Mouse (Mus musculus): ENCODE data around the gene Crnkl1. TPM values are rescaled to one million over a fixed set of nuclear protein-coding genes. Genes with fewer than 3 reads are reported as not detected.

Crnkl1 gene
- polyA plus RNA-seq, 1 experiment from 2014 or later, result 15.3 TPM

DNA sequence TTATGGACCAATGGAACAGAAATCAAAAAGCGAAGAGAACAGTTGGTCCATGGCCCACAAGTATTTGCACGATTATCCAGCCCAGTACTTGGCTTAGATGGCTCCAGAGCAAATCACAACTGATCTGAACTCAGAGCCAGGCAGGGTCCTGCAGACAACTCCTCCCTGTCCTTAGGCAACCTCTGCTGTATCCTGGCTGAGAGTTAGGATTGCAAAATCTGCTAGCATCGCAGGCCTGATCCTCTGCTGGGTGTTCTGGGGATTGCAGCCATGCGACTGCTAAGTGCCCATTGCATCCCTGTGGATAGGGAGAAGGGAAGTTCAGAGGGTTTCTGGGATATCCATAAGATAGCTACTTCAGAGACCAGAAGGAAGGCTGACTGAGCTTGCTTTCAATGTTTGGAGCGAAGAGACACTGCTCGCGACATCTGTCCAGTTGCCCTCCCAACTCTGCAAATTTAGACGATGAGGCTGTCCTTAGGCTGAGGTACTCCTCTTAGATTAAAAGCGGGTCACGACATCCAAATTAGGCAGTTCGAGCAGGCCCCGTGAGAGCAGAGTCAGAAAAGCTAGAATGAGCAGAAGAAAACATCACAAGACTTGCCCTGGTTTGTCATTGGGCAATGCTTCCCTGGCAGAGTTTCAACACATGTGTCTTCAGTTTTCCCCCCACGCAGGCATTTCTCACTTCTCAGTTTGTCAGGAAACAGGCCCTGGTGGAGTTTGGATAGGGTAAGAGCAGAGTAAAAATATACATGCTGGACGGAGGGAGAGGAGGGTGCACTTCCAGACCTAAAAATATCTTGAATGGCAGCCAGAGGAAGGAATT, 46.7 kb downstream of the Crnkl1 start:
- Histone ChIP-seq H3K36me3 (peaks cover 40% of the 10 kb centered on the region), H3K4me1 (peaks cover 59% of the 10 kb centered on the region), H3K27me3 (replicated peaks) (no peaks in the 10 kb centered on the region), H3K9ac (peak overlapping the region; percentile 45), H3K4me3 (no peak overlapping the region), H3K27ac (replicated peaks) (peak overlapping the region; percentile 96), H3K9me3 (no peaks in the 10 kb centered on the region), H3K4me2 (peak overlapping the region; percentile 54)
- 20% methylated on average over 14 of the region's 14 CpGs for WGBS
- ATAC-seq (ENCODE audit: extremely low read depth, insufficient number of reproducible peaks, low FRiP score, low TSS enrichment), result peak; percentile 61; the same call in 1 of the 2 replicates

DNA sequence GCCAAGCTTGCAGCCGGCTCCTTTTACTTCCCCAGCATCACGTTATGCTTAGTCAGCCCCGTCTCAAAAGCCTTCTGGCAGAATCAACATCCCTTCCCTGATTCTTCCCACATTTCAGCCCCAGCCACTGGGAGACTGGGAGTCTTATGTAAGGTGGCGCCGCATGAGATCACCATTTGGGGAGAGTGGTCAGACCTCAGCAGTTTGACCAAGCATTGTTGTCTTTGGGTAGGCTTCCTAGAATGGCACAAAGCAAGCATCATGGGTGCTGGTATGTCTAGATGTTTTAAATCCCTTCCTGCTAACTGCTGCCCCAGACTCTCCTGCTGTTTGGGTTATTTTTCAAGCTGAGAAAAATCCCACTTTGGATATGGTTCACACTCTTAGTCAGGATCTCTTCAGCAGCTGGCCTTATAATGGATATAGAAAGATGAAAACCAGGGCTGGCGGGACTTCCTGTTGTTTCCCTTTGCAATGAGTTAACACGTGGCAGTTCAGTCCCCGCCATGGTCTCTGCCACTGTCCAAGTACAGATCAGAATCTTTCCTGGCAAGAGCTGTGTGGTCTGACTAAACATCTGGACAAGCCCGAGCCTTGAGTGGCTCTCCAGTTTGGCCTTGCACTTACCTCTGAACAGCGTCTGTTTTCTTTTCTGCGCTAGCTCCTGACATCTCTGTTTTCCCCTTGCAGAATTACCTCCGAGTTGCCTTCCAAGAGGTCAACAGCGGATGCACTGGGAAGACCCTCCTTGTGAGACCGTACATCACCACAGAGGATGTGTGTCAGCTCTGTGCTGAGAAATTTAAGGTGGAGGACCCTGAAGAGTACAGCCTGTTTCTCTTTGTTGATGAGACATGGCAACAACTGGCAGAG, 49.7 kb downstream of the Crnkl1 start:
- H3K36me3 ChIP-seq, result peaks cover 52% of the 10 kb centered on the region
- no peak overlapping the region for H3K9ac ChIP-seq
- H3K9me3 ChIP-seq, result no peaks in the 10 kb centered on the region
- H3K4me3 ChIP-seq, result no peak overlapping the region
- peaks cover 62% of the 10 kb centered on the region for H3K4me1 ChIP-seq
- H3K27ac ChIP-seq (replicated peaks), result peak overlapping the region; percentile 85
- H3K4me2 ChIP-seq, result no peak overlapping the region
- 51% methylated on average over 14 of the region's 14 CpGs for WGBS
- H3K27me3 ChIP-seq (replicated peaks), result no peaks in the 10 kb centered on the region
- no peak for ATAC-seq (ENCODE audit: extremely low read depth, insufficient number of reproducible peaks, low FRiP score, low TSS enrichment)

GRCm38 (mm10) chr2:145884036-145884912, 50.5 kb downstream of the Crnkl1 start:
- 31% methylated on average over 17 of the region's 17 CpGs for WGBS
- no peak for ATAC-seq (ENCODE audit: extremely low read depth, insufficient number of reproducible peaks, low FRiP score, low TSS enrichment)
- Histone ChIP-seq H3K4me3 (no peak overlapping the region), H3K27ac (replicated peaks) (peak overlapping the region; percentile 85), H3K9ac (peak overlapping the region; percentile 60), H3K4me1 (peaks cover 58% of the 10 kb centered on the region), H3K4me2 (no peak overlapping the region), H3K27me3 (replicated peaks) (no peaks in the 10 kb centered on the region), H3K9me3 (no peaks in the 10 kb centered on the region), H3K36me3 (peaks cover 61% of the 10 kb centered on the region)

DNA sequence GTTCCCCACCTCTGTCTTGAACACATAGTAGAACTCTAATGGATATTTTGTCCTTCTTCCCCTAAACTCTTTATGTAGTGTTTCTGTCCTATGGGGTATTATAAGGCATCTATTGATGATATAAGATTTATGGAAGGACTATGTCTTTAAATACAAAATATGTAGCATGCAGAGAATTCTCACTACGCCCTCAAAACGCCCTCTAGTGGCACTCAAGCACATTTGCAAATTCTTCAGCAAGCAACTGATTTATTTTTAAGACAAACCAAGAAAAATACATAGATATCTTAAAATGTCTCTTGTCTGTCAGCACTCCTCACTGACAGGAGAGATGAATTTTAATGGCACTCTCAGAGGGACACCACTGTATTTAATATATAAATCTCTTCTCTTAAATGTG, 52.4 kb downstream of the Crnkl1 start:
- no peaks in the 10 kb centered on the region for H3K27me3 ChIP-seq (replicated peaks)
- no peak for ATAC-seq (ENCODE audit: extremely low read depth, insufficient number of reproducible peaks, low FRiP score, low TSS enrichment)
- H3K4me2 ChIP-seq, result no peak overlapping the region
- H3K9ac ChIP-seq, result no peak overlapping the region
- no peak overlapping the region; the same call in 1 of the 2 replicates for H3K27ac ChIP-seq (replicated peaks)
- H3K4me3 ChIP-seq, result no peak overlapping the region
- peaks cover 39% of the 10 kb centered on the region for H3K4me1 ChIP-seq
- WGBS, result 21% methylated on average over 2 of the region's 2 CpGs
- peaks cover 77% of the 10 kb centered on the region for H3K36me3 ChIP-seq
- H3K9me3 ChIP-seq, result no peaks in the 10 kb centered on the region

DNA sequence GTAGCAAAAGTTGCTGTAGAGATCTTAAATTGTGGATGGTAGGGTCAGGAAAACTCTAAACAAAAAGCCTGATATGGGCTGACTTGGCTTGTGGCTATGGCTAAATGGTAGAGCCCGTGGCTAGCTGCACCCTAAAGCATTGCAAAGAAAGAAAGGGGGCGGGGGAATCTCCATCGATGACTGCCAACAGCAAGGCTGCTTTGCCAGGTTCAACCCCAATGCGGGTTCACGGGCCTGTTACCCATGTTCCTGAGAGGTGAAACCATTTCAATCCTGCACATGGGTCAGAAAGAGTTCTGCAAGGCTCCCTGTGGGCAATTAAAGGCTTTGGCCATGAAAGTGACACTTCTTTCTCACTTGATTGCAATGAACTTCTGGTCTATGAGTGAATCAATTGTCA, 52.9 kb downstream of the Crnkl1 start:
- H3K9me3 ChIP-seq, result no peaks in the 10 kb centered on the region
- H3K9ac ChIP-seq, result no peak overlapping the region
- 0 out of 2 replicates have a peak overlapping the region, but pooled peaks have one; percentile 61 for H3K27ac ChIP-seq (replicated peaks)
- ATAC-seq (ENCODE audit: extremely low read depth, insufficient number of reproducible peaks, low FRiP score, low TSS enrichment), result no peak
- WGBS, result 81% methylated on average over 5 of the region's 5 CpGs
- H3K36me3 ChIP-seq, result peaks cover 77% of the 10 kb centered on the region
- no peak overlapping the region for H3K4me3 ChIP-seq
- no peaks in the 10 kb centered on the region for H3K27me3 ChIP-seq (replicated peaks)
- peaks cover 35% of the 10 kb centered on the region for H3K4me1 ChIP-seq
- H3K4me2 ChIP-seq, result no peak overlapping the region

DNA sequence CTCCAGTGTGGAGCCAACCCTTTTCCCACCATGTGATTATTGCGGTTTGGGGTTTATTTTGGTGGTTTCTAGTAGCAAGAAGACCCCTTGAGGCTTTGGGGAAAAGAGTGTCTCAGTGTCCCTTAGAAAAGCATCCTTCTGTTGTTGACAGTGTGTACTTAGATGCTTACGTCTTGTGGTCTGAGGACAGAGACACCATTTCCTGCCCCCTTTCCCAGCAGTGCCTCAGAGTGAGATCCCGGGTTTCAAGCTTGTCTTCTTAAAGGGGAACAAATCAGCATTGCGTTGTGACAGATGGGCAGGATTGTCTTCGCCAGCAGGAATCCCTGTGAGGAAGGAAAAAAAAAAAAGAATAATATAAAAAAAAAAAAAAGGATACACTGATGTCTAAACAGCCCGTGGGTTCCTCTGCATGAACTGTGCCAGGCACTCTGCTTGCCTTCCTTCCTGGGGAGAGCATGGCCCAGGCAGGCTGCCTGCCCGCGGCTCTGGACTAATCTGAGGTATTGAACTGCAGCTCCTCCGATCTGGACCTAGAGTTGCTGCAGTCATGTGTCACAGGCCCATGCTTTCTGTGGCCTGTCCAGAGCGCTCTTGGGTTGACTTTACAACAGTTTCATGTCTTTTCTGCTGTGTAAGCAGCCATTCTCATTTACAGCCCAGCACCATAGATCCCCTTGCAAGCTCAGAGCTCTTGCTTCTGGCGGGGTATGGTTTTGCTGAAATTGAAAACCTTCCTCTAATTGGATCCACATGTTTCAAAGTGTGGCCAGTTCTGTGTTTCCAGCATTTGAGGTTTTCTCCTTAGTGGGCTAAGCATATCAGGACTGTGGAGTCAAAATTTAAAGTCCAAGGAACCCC, 53.7 kb downstream of the Crnkl1 start:
- Histone ChIP-seq H3K27ac (replicated peaks) (peak overlapping the region; percentile 61), H3K9ac (no peak overlapping the region), H3K4me1 (peaks cover 35% of the 10 kb centered on the region), H3K36me3 (peaks cover 78% of the 10 kb centered on the region), H3K4me2 (no peak overlapping the region), H3K9me3 (no peaks in the 10 kb centered on the region), H3K4me3 (no peak overlapping the region), H3K27me3 (replicated peaks) (no peaks in the 10 kb centered on the region)
- 67% methylated on average over 11 of the region's 11 CpGs for WGBS
- ATAC-seq (ENCODE audit: extremely low read depth, insufficient number of reproducible peaks, low FRiP score, low TSS enrichment), result no peak

DNA sequence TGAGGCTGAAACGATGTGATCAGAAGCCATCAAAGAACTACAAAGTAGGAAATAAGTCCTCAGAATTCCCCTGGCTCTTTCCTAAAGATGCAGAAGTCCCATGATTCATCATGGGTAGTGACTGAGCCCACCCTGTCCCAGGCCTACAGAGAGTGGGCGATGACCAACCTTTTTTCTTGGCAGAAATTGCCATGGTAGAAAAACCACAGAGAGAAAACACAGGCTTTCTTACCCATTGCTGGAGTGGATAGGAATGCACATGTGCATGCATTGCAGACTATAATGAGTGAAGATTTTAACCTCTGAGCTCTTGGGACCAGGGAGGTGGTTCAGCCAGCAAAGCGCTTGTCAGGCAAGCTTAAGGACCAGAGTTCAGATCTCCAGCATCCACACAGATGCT, 57.6 kb downstream of the Crnkl1 start:
- 85% methylated on average over 3 of the region's 3 CpGs for WGBS
- Histone ChIP-seq H3K4me1 (peaks cover 20% of the 10 kb centered on the region), H3K27ac (replicated peaks) (no peak overlapping the region), H3K9me3 (no peaks in the 10 kb centered on the region), H3K27me3 (replicated peaks) (no peaks in the 10 kb centered on the region), H3K9ac (no peak overlapping the region), H3K4me3 (no peak overlapping the region), H3K4me2 (no peak overlapping the region), H3K36me3 (peaks cover 53% of the 10 kb centered on the region)
- ATAC-seq (ENCODE audit: extremely low read depth, insufficient number of reproducible peaks, low FRiP score, low TSS enrichment), result no peak

DNA sequence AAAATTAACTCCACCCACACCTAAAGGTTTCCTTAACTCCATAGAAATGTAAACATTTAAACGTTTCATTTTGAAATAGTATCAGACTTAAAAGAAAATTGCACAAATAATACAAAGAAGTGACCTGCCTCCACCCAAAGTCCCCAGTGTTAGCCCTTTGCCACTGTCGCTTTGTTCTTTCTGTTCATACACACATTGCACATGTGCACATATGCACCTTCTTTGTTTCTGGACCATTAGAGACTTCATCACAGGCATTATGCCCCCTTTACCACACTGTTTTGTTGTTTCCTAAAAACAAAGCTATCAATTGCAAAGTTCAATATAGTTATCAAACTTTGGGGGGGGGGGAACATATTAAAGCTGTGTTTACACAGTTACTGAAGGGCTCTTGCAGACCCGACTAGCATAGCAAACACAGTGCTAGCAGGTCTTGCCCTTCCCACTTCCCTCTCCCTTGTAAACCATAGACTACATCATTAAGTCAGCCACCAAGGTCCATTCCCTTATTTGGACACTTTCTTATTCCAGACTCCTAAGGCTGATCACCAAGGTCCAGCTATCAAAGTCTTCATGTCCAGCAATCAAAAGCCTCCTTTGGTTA, 59.8 kb downstream of the Crnkl1 start:
- Histone ChIP-seq H3K9ac (no peak overlapping the region), H3K4me2 (no peak overlapping the region), H3K4me1 (peaks cover 15% of the 10 kb centered on the region), H3K36me3 (peaks cover 40% of the 10 kb centered on the region), H3K4me3 (no peak overlapping the region), H3K27ac (replicated peaks) (no peak overlapping the region), H3K9me3 (no peaks in the 10 kb centered on the region), H3K27me3 (replicated peaks) (no peaks in the 10 kb centered on the region)
- ATAC-seq (ENCODE audit: extremely low read depth, insufficient number of reproducible peaks, low FRiP score, low TSS enrichment), result no peak
- WGBS, result 63% methylated on average over 3 of the region's 3 CpGs

DNA sequence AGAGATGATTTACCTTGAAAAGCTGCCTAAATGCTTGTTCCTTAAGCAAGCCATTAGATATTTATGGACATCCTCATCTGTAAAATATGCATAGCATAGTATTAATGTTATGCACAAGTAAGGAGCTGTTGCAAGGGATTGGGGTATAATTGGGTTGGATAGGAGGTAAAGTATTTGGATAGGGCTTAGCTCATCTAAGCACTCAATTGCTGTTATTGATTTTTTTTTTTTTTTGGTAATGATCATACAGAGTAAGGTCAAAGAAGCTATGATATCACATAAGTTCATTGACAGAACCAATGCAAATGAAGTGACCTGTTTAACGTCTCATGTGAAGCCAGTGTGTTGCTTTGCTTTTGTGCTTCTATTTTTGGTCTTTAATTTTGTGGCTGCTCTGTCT, 60.9 kb downstream of the Crnkl1 start:
- H3K4me3 ChIP-seq, result no peak overlapping the region
- H3K27me3 ChIP-seq (replicated peaks), result no peaks in the 10 kb centered on the region
- no peak for ATAC-seq (ENCODE audit: extremely low read depth, insufficient number of reproducible peaks, low FRiP score, low TSS enrichment)
- peaks cover 37% of the 10 kb centered on the region for H3K36me3 ChIP-seq
- H3K27ac ChIP-seq (replicated peaks), result no peak overlapping the region
- H3K4me1 ChIP-seq, result peaks cover 15% of the 10 kb centered on the region
- 41% methylated on average over 1 of the region's 1 CpGs for WGBS
- H3K9ac ChIP-seq, result no peak overlapping the region
- H3K4me2 ChIP-seq, result no peak overlapping the region
- no peaks in the 10 kb centered on the region for H3K9me3 ChIP-seq

DNA sequence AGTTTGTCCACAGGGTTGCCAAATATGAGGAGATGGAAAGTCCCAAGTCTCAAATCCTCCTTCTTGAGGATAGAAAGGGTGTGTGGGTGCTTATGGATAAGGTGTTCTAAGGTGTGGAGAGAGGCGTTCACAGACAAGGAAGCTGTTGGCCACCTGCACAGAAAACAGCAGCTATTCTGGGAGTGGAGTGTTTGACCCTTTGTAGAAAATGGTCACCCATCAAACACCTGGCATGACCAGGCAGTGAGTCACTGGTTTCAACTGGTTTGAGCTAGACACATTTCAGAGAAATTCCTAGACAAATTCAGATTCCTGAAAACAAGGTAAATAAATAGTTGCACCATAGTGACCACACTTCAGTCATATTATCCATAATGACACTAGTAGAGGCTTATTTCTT, 62.7 kb downstream of the Crnkl1 start:
- no peak overlapping the region for H3K27ac ChIP-seq (replicated peaks)
- 67% methylated on average over 1 of the region's 1 CpGs for WGBS
- ATAC-seq (ENCODE audit: extremely low read depth, insufficient number of reproducible peaks, low FRiP score, low TSS enrichment), result no peak

More for the DNA sequence above, 62.7 kb downstream of the Crnkl1 start:
- Histone ChIP-seq H3K27me3 (replicated peaks) (no peaks in the 10 kb centered on the region), H3K4me2 (no peak overlapping the region), H3K4me3 (no peak overlapping the region), H3K9me3 (0 out of 2 replicates have a peak, but pooled peaks cover under 1% of the 10 kb centered on the region), H3K36me3 (peaks cover 35% of the 10 kb centered on the region), H3K9ac (no peak overlapping the region), H3K4me1 (peaks cover 15% of the 10 kb centered on the region)
